Mouse (Mus musculus) small intestine, adult 2 months (tissue): ENCODE data around the gene Dctn3.

Experiments used
- CTCF ChIP-seq: fragments of 200-500 bp; IDR thresholded peaks from 2 replicates; pipeline ENCODE4 v1.5.1; 2012; ENCODE audit warnings: low read depth, mild to moderate bottlenecking, control low read depth, inconsistent platforms, low read length, moderate library complexity, mixed read lengths; ENCODE audit not compliant: insufficient replicate concordance, insufficient read length; ENCODE audit errors: extremely low read depth
- POLR2A ChIP-seq: fragments of 200-500 bp; IDR thresholded peaks from 2 replicates; pipeline ENCODE4 v1.6.1; 2012; ENCODE audit warnings: low read depth, mild to moderate bottlenecking, control low read depth, inconsistent platforms, low read length, moderate library complexity

GRCm38 (mm10) chr4:41739260-41739659 is 16.3 kb upstream of the Dctn3 start:
- no peak for TF ChIP-seq CTCF
- TF ChIP-seq POLR2A: no peak
